Mouse (Mus musculus) C2C12 (cell line): Measurements from ENCODE around the gene Cyp1a1.

Experiments used
- CTCF ChIP-seq: IDR thresholded peaks from one replicate; pipeline ENCODE4 v1.5.1; 2011; ENCODE audit not compliant: control insufficient read depth, insufficient read depth, insufficient read length
- MAX ChIP-seq: IDR thresholded peaks from one replicate; pipeline ENCODE4 v1.6.1; 2011; ENCODE audit warnings: mild to moderate bottlenecking, control low read depth

- TF ChIP-seq CTCF (no peak), MAX (no peak)
Measured at GRCm38 (mm10) chr9:57666536-57666935, 21.2 kb upstream of the Cyp1a1 start.
